Mouse (Mus musculus) kidney, adult 10 weeks (tissue): Measurements from ENCODE around the gene 1700019A02Rik. TPM values are rescaled to one million over a fixed set of nuclear protein-coding genes. Genes with fewer than 3 reads are reported as not detected.

Experiments
- polyA plus RNA-seq: library from polyadenylated mRNA; stranded (reverse); fragments of 350-450 nt; fragmentation: Illumina TruSeq; extraction: RNeasy Lipid Tissue Mini Kit (QIAGEN cat#74804); gene quantifications from one replicate; pipeline ENCODE4 v1.2.3, GENCODE M21; 2014; ENCODE audit warnings: low read depth, low replicate concordance

1700019A02Rik gene
- not detected for polyA plus RNA-seq

GRCm38 (mm10) chr1:53187536-53187935, at the start of gene 1700019A02Rik:
TSS of gene 1700019A02Rik (minus strand) at chr1:53187636.

Other genes with a start within 250 kb of the 1700019A02Rik start
- 6.5 TPM for gene 1700019D03Rik, start 167.5 kb downstream of the 1700019A02Rik start, polyA plus RNA-seq
- gene Mstn, start 126.0 kb downstream of the 1700019A02Rik start, polyA plus RNA-seq = not detected
- gene Pms1, start 109.4 kb upstream of the 1700019A02Rik start, polyA plus RNA-seq = 11.3 TPM
- gene Ormdl1, start 109.5 kb upstream of the 1700019A02Rik start, polyA plus RNA-seq = 71.1 TPM
- not detected for gene Gm28778, start 109.5 kb upstream of the 1700019A02Rik start, polyA plus RNA-seq
- 63.8 TPM for gene Osgepl1, start 126.0 kb upstream of the 1700019A02Rik start, polyA plus RNA-seq
- 81.4 TPM for gene Asdurf, start 165.0 kb upstream of the 1700019A02Rik start, polyA plus RNA-seq
- gene Gm28551, start 165.0 kb upstream of the 1700019A02Rik start, polyA plus RNA-seq = not detected
- gene Asnsd1, start 165.1 kb upstream of the 1700019A02Rik start, polyA plus RNA-seq = 80.9 TPM